Mouse (Mus musculus) neural tube, embryonic 14.5 days (tissue): ENCODE results near the gene Tbc1d9b. TPM values are rescaled to one million over a fixed set of nuclear protein-coding genes. Genes with fewer than 3 reads are reported as not detected.
"Not testable (repeated sequence)": the region's sequence is repeated elsewhere in the genome, so short reads cannot be mapped to it uniquely, and the experiment has no call there.

ENCODE experiments used
- ATAC-seq: fragments of 200-750 bp; cut with Nextera tagmentation; 2 replicates; pipeline ENCODE4 v1.8.0; 2017; ENCODE audit warnings: low read depth, mild to moderate bottlenecking, moderate TSS enrichment, moderate library complexity
- H3K27ac ChIP-seq: fragments of 300-500 bp; sonication (generic); 2 replicates; pipeline ENCODE4 v1.5.1; 2014; ENCODE audit warnings: low read depth, mild to moderate bottlenecking, control low read depth, low read length, moderate library complexity, mixed read lengths
- H3K27me3 ChIP-seq: fragments of 300-500 bp; sonication (generic); 2 replicates; pipeline ENCODE4 v1.6.1; 2014; ENCODE audit warnings: low read length; ENCODE audit not compliant: control insufficient read depth, insufficient read depth
- H3K36me3 ChIP-seq: fragments of 300-500 bp; sonication (generic); 2 replicates; pipeline ENCODE4 v1.6.1; 2014; ENCODE audit warnings: low read length, mixed read lengths; ENCODE audit not compliant: control insufficient read depth, insufficient read depth
- H3K4me1 ChIP-seq: fragments of 300-500 bp; sonication (generic); 2 replicates; pipeline ENCODE4 v1.6.1; 2014; ENCODE audit warnings: low read length; ENCODE audit not compliant: control insufficient read depth, insufficient read depth
- H3K4me2 ChIP-seq: fragments of 300-500 bp; sonication (generic); 2 replicates; pipeline ENCODE4 v1.6.1; 2014; ENCODE audit warnings: mild to moderate bottlenecking, low read depth, low read length, control low read depth
- H3K4me3 ChIP-seq: fragments of 300-500 bp; sonication (generic); 2 replicates; pipeline ENCODE4 v1.5.1; 2014; ENCODE audit warnings: low read depth, low read length, control low read depth, mixed read lengths
- H3K9ac ChIP-seq: fragments of 300-500 bp; sonication (generic); replicated peaks from 2 replicates; pipeline ENCODE4 v1.6.1; 2014; ENCODE audit warnings: low read depth, mild to moderate bottlenecking, control low read depth, low read length, mixed read lengths
- H3K9me3 ChIP-seq: fragments of 300-500 bp; sonication (generic); 2 replicates; pipeline ENCODE4 v1.6.1; 2016; ENCODE audit warnings: low read length; ENCODE audit not compliant: control insufficient read depth
- WGBS: fragments of 180-500 bp; shearing (Covaris S2); extraction: QIAGEN DNeasy Blood & Tissue Kit; methylation state at CpG from one replicate; pipeline ENCODE4 v1.1.7; 2014; 5-methylcytosine and 5-hydroxymethylcytosine counted together
- polyA plus RNA-seq: library from polyadenylated mRNA; unstranded; fragments of >200 nt; fragmentation: Nextera tagmentation; extraction: Ambion mirVana; gene quantifications from 2 replicates; pipeline ENCODE4 v1.2.1, GENCODE M21; 2014

Gene Tbc1d9b
- polyA plus RNA-seq, 1 experiment from 2014 or later = 30.3 TPM

- peaks cover 62% of the 10 kb centered on the region for H3K36me3 ChIP-seq
- no peak overlapping the region for H3K9ac ChIP-seq
- H3K27ac ChIP-seq = no peak overlapping the region
- H3K27me3 ChIP-seq = no peaks in the 10 kb centered on the region
- no peaks in the 10 kb centered on the region for H3K4me1 ChIP-seq
- H3K4me2 ChIP-seq = no peak overlapping the region
- no peaks in the 10 kb centered on the region for H3K9me3 ChIP-seq
- 92% methylated on average over 4 of the region's 4 CpGs for WGBS
- ATAC-seq = no peak
- H3K4me3 ChIP-seq = no peak overlapping the region
Measured at GRCm38 (mm10) chr11:50159347-50159746, 28.2 kb downstream of the Tbc1d9b start.

DNA sequence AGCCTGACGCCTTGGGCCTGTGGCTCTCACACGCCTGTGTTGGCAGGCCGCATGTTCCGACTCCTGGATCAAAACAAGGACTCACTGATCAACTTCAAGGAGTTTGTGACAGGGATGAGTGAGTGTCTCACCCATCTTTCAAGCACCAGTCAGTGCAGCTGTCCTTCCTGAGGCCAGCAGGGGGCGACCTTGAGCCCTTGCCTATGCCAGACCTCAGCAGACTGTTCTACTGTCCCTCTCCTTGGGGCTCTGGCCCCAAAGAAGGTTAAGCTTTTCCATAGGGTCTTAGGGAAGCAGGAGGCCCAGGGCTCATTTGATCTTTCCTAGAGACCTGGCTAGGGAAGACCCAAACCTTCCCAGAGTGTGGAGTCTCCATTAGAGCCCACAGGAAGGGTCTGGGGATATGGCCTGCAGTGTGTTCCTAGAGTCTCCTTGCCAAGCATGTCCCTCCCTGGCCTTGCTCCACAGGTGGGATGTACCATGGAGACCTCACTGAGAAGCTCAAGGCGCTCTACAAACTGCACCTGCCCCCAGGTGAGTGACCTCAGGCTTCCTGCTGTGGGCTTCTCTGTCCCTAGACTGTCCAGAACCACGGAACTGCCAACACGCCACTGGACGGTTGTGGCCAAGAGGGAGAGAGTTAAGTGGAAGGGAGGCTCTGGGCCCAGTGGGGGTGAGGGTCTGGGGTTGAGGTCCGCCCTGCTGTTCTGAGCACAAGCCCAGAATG, 30.5 kb downstream of the Tbc1d9b start:
- H3K36me3 ChIP-seq = peaks cover 47% of the 10 kb centered on the region
- H3K4me1 ChIP-seq = no peaks in the 10 kb centered on the region
- ATAC-seq = peak; percentile 55; the same call in 1 of the 2 replicates
- H3K4me2 ChIP-seq = no peak overlapping the region
- 73% methylated on average over 10 of the region's 10 CpGs for WGBS
- no peaks in the 10 kb centered on the region for H3K9me3 ChIP-seq
- no peak overlapping the region for H3K4me3 ChIP-seq
- no peak overlapping the region for H3K27ac ChIP-seq
- H3K27me3 ChIP-seq = no peaks in the 10 kb centered on the region
- no peak overlapping the region for H3K9ac ChIP-seq

- no peaks in the 10 kb centered on the region for H3K4me1 ChIP-seq
- no peak overlapping the region for H3K9ac ChIP-seq
- H3K4me2 ChIP-seq = no peak overlapping the region
- no peak overlapping the region for H3K27ac ChIP-seq
- no peaks in the 10 kb centered on the region for H3K9me3 ChIP-seq
- ATAC-seq = no peak
- H3K36me3 ChIP-seq = peaks cover 41% of the 10 kb centered on the region
- no peak overlapping the region for H3K4me3 ChIP-seq
- H3K27me3 ChIP-seq = no peaks in the 10 kb centered on the region
- 95% methylated on average over 3 of the region's 3 CpGs for WGBS
Measured at GRCm38 (mm10) chr11:50162338-50163050, 31.3 kb downstream of the Tbc1d9b start.

DNA sequence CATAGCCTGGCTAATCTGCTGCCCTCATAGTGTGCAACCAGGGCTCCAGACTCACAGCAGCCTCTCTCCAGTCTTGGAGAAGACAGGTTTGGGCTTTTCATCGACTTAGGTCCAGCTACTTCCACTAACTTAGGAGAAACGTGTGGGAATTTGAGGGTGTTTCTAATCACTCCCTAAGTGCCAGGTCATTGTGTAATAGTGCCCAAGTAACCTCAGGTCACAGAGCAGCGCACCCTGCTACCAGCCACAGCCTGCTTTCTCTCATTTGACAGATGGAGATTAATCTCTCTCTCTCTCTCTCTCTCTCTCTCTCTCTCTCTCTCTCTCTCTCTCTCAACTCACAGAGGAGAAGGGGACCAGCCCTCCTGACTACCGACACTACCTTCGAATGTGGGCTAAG, 37.2 kb downstream of the Tbc1d9b start:
- no peak overlapping the region for H3K27ac ChIP-seq
- no peak for ATAC-seq
- peaks cover 25% of the 10 kb centered on the region for H3K36me3 ChIP-seq
- no peaks in the 10 kb centered on the region for H3K4me1 ChIP-seq
- H3K4me3 ChIP-seq = no peak overlapping the region
- no peaks in the 10 kb centered on the region for H3K27me3 ChIP-seq
- no peak overlapping the region for H3K4me2 ChIP-seq
- WGBS = 92% methylated on average over 5 of the region's 5 CpGs
- no peak overlapping the region for H3K9ac ChIP-seq
- H3K9me3 ChIP-seq = no peaks in the 10 kb centered on the region

- Histone ChIP-seq H3K27ac (peak within 1 kb of the TSS; percentile 85), H3K4me3 (peak within 1 kb of the TSS; percentile 68), H3K9ac (peak within 1 kb of the TSS; percentile 74), H3K4me2 (peak within 1 kb of the TSS; percentile 80)
- H3K36me3 ChIP-seq, H3K4me1 ChIP-seq, H3K27me3 ChIP-seq, H3K9me3 ChIP-seq: not testable (repeated sequence)
- peak; percentile 39 for ATAC-seq
- 4% methylated on average over 19 of the region's 19 CpGs for WGBS
Measured at GRCm38 (mm10) chr11:50174111-50174729, 43.0 kb downstream of the Tbc1d9b start, which contains the start of gene Mrnip. Mrnip (plus strand) TSS chr11:50174444.

DNA sequence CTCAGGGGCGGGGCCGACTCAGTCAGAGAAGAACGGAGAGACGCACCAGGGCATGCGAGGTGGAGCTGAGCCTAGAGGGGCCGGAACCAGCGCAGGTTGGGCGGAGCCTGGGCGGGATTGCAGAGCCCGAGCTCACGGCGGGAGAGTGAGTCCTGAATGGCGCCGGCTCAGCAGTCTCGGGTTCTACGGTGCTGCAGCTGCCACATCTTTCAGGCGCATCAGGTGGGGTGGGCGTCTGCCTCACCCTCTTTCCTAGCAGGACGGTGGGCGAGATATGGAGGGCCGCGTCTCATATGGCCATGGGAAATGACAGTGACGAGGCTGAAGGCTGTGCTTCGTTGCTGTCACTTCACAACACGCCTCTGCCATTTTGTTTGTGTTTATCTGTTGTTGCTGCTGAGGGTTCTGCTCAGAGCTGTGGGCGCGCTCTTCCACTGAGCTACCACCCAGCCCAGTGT, 43.6 kb downstream of the Tbc1d9b start:
- Histone ChIP-seq H3K4me1 (peaks cover 6% of the 10 kb centered on the region; the same call in 1 of the 2 replicates), H3K9ac (peak overlapping the region; percentile 74), H3K36me3 (peaks cover 9% of the 10 kb centered on the region; the same call in 1 of the 2 replicates), H3K27ac (peak overlapping the region; percentile 85), H3K4me3 (peak overlapping the region; percentile 68), H3K9me3 (no peaks in the 10 kb centered on the region), H3K27me3 (no peaks in the 10 kb centered on the region), H3K4me2 (peak overlapping the region; percentile 80)
- under 1% methylated on average over 27 of the region's 27 CpGs for WGBS
- peak; percentile 99 for ATAC-seq

DNA sequence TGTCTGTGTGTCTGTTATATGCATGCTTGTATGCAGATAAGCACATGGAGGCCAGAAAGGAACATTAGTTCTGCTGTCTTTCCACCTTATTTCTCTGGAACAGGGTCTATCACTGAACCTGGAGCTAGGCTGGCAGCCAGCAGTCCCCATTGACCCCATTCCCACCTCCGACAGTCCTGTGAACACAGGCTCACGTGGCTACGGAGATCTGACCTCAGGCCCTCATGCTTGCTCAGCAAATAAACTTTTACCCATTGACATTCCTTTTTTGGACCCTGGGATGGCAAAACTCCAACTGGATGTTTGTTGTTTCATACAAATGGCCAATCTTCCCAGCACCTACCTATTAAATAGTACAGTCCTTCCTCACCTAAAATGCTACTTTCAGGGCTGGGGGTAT, 45.2 kb downstream of the Tbc1d9b start:
- H3K4me1 ChIP-seq = peaks cover 6% of the 10 kb centered on the region; the same call in 1 of the 2 replicates
- no peak overlapping the region for H3K27ac ChIP-seq
- no peak overlapping the region for H3K4me3 ChIP-seq
- ATAC-seq = no peak
- WGBS = 87% methylated on average over 3 of the region's 3 CpGs
- H3K9me3 ChIP-seq = no peaks in the 10 kb centered on the region
- H3K36me3 ChIP-seq = peaks cover 9% of the 10 kb centered on the region; the same call in 1 of the 2 replicates
- no peak overlapping the region for H3K4me2 ChIP-seq
- no peak overlapping the region for H3K9ac ChIP-seq
- H3K27me3 ChIP-seq = no peaks in the 10 kb centered on the region

DNA sequence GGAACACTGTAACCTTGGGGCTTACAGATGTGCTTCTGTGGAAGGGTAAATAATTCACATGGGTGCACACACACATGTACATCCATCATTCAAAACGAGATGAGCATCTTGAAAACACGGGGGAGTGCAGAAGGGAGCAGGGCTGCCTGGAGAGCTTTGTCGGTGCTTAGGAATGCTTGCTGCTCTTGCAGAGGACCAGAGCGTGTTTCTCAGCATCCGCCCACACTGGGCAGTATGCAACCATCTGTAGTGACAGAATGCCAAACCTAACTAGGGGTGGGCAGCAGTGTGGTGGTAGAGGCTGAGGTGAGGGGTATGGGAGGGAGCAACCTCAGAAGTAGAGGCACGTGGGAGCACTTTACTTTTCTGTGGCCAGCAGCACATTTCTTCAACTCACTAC, 45.9 kb downstream of the Tbc1d9b start:
- Histone ChIP-seq H3K27ac (no peak overlapping the region), H3K9me3 (no peaks in the 10 kb centered on the region), H3K4me1 (peaks cover 6% of the 10 kb centered on the region; the same call in 1 of the 2 replicates), H3K36me3 (0 out of 2 replicates have a peak, but pooled peaks cover 7% of the 10 kb centered on the region), H3K9ac (no peak overlapping the region), H3K4me2 (no peak overlapping the region), H3K4me3 (no peak overlapping the region), H3K27me3 (no peaks in the 10 kb centered on the region)
- WGBS = 81% methylated on average over 6 of the region's 6 CpGs
- ATAC-seq = no peak
